Mouse (Mus musculus) urinary bladder, postnatal 10 days (tissue): ENCODE results near the gene Gimap4.
"Not testable (repeated sequence)": the region's sequence is repeated elsewhere in the genome, so short reads cannot be mapped to it uniquely, and the experiment has no call there.

Source experiments
- DNase-seq: peaks from one replicate; pipeline ENCODE4 v3.0.0; 2022; ENCODE audit warnings: low spot score

Gene Gimap4

DNA sequence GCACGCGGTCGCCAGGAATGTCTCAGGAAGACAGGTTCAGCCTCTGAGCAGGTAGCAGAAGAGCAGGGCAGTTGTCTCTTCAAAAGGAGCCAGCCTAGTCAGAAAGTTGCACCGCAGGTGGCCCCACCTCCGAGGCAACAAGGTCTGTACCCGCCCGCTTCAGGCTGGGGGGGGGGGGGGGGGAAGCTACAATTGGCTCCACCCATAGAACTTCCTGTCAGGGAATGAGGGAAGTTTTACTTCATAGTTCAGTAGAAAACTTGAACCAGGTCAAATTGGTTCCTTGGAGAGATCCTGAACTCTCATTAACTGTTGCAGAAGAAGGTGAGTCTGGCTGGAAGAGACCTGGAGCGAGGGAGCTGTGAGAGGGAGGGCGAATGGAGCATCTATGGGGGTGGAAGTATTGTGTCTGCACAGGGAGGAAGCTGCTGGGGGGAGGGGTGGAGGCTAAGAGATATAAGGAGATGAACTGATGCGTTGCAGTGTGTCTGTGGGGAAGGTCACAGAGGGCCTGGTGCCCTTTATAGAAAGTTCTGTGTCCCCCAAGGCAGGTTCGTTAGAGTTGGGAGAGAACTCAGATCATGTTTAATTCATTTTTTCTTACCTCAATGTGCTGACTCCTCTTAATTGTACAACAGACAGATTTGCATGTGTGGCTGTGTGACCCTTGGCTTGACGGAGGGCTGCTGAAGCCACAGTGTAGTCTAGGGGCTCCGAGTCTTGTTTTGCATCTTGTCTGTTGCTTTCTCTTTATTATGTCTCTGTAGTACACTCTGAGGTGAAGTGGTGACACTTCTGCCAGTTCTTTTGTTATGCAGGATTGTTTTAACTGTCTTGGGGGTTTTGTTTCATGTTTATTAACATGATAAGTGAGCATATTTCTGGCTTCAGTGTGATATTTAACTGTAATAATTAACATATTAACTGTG is 8.2 kb upstream of the Gimap4 start, which contains the start of gene Gimap9:
Gene Gimap9 (plus strand): TSS at position 199 of the 929 bp plus-strand sequence.
- no peak for DNase-seq

DNA sequence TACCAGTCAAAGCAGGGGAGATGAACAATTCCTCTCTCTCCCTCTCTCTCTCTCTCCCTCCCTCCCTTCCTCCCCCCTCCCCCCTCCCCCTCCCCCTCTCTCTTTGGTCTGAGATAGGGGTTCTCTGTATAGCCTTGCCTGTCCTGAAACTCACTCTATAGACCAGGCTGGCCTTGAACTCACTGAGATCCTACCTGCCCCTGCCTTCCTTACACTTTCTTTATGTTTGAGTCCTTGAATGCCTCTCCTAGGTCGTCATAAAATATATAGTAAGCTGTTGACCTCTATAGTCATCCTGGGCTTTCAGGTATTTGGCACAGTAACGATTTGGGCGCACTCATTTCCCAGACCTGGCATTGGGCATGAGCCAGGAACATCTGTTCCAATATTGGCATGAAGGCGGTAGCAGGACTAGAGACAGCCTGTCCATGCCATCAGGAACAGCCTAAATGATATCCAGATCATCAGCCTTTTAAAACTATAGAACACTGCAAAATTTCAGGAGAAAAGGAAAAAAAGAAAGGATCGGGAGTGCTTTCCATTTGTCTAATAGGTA is 7.4 kb upstream of the Gimap4 start:
- no peak for DNase-seq

DNA sequence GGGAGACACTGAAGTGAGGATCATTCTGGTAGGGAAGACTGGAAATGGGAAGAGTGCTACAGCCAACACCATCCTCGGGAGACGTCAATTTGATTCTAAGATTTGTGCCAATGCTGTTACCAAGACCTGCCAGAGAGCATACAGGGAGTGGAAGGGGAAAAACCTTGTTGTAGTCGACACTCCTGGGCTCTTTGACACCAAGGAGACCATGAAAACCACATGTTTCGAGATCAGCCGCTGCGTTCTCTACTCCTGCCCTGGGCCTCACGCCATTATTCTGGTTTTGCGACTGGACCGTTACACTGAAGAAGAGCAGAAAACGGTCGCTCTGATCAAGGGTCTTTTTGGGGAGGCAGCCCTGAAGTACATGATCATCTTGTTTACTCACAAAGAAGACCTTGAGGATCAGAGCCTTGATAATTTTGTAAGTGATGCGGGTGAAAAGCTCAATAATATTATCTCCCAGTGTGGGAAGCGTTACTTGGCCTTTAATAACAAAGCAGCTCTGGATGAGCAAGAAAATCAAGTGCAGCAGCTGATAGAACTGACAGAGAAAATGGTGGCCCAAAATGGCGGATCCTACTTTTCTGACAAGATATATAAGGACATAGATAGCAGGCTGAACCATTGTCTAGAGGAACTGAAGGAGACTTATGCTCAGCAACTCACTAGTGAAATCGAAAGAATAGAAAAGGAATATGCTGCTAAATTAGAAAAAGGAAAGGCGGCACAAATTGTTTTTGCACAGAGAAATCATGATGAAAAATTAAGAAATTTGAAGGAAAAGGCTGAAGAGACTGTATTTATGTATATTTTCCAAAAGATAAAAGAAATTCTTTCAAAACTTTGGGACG is 6.6 kb upstream of the Gimap4 start:
- DNase-seq, result no peak

DNA sequence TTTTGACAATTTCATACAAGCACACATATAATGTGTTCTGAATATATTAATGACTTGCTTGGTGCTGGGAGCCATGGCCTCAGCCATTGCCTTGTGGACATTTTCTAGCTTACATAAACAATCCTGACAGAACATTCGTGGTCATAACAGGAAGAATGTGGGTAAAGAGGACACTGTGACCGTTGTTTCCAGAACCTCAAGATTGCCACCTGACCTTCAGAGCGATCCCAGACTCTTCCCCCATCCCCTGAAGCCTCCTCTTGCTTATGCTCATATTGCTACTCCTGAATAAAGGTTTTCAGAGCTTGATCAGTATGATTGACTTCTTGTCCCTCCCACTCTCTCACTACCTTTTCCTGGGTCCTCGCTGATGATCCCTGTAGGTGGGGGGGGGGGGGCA is 6.0 kb upstream of the Gimap4 start:
- DNase-seq, result no peak

DNA sequence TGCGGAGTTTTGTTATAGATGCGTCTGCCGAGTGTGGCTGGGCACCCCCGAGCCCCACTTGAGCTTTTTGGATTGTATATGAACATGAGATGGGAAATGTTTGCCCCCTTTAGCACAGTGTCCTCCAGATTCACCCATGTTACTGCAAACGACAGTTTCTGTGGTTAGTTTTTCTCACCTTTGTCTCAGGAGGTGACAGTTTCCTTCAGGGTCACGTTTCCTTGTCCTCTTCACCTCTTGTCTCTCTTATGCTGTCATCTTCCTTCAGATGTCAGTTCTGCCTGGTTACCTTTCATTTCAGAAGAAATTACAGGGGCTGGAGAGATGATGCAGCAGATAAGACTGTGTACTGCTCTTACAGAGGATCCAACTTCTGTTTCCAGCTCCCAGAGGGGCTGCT is 4.6 kb upstream of the Gimap4 start:
- DNase-seq, result no peak

DNA sequence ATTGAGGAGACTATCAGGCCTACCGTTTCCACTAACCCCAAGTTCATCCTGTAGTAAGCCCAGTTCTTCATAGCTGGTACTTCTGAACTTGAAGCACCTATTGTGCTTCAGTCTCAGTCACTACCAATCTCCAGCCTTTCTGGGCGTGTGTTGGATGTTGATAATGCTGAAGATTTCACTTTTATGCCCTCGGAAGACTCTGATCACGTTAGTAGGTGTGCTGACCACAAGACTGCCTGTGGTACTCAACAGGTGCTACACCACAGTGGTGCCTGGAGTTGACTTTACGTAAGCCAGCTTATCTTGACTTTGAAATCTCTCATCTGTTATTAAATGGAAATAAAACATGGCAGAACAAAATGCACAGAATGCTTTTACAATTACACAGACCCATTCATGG is 3.9 kb upstream of the Gimap4 start:
- no peak for DNase-seq

DNA sequence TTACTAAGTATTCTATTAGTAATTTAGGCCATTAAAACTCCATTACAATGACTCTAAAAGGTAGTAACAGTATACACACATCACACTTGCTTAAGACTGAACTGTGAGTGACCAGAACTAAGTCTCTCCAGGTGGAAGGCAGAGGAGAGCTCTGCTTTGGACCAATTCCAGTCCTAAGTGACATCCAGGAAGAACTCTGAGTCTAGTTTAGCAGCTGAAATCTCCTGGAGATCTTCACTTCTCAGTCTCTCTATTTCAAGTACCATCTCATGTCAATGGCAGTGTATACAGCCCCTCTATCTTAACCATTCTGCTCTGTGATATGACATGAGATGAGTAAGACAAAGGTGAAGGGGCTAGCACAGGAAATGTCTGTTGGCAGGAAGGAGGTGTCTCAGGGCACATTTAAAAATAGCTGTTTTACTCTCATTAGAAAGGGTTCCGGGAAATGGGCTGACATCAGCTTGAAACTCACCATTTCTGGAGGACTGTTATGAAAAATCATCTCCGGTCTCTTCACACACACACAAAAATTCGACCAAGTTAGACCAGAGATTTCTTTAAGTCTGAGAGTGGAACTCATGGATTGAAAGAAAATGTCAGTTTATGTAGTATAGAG is 2.8 kb upstream of the Gimap4 start:
- no peak for DNase-seq

DNA sequence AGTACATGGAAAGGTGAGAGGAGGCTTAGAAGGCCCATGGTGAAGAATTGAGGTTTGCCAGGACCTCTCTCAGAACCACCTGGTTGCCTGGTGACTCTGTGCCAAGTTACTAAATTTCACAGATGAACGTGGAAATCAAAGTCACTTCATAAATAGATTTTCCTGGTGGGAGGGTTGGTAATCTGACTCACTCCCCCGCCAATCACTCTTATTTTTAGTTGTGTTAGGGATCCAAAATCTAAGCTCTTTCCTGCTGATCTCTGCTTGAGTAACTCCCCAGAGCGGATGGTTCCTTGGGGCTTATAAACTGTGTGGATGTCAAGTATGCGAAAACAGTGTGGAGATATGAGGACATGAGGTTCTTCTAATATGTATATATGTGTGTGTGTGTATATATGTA is 2.1 kb upstream of the Gimap4 start:
- no peak for DNase-seq

DNA sequence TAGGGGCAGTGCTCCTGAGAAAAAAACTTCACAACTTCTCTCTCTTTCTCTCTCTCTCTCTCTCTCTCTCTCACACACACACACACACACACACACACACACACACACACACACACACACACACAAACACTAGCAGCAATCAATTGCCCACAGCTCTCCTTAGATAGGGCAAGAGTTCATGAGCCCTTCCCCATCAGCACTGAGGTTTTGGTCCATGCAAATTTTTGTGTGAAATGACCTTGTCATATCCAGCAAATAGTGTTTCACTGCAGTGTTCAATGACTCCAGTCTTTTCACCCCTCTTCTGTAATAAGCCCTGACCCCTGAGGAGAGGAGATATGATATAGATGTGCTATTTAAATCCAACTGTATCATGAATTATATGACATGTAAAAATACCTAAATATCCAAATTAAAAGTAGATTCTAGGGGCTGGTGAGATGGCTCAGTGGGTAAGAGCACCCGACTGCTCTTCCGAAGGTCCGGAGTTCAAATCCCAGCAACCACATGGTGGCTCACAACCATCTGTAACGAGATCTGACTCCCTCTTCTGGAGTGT is 1.0 kb upstream of the Gimap4 start:
- DNase-seq, result not testable (repeated sequence)

DNA sequence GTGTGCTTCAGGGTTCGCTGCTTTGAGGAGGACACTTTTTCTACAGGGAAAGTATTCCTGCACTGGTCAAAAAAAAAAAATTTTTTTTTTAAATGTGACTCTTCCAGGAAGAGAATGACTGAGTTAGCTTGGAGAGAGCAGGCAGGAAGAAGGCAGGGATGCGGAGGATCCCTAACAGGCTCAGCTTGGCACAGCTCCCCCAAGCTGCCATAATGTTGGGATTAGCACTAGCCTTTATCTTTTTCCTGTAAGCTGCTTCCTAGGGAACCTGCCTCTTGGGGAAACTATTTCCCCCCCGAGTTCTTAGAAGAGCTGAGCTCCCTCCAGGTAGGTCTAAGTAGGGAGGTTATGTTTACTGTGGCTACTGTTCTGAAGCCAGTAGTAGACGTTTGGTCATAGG is 457 bp downstream of the Gimap4 start:
- DNase-seq, result no peak

DNA sequence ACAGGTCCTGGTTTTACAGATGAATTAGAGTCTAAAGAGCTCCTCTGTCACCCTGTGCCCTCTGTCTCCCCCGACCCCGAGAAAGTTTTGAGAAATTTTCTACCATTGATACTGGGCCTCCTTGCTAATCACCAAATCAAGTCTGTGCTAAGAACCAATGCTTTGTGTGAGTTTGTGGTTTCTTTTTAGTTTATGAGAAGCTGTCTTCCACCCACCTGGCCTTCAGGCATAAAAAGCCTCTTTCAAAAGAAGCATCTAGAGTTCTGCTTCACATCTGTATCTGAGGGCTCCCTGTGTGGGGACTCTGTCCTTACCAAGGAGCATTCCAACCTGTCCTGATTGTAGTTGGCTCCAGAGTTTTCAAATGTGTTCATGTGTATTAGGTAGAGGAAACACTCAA is 902 bp downstream of the Gimap4 start:
- no peak for DNase-seq

DNA sequence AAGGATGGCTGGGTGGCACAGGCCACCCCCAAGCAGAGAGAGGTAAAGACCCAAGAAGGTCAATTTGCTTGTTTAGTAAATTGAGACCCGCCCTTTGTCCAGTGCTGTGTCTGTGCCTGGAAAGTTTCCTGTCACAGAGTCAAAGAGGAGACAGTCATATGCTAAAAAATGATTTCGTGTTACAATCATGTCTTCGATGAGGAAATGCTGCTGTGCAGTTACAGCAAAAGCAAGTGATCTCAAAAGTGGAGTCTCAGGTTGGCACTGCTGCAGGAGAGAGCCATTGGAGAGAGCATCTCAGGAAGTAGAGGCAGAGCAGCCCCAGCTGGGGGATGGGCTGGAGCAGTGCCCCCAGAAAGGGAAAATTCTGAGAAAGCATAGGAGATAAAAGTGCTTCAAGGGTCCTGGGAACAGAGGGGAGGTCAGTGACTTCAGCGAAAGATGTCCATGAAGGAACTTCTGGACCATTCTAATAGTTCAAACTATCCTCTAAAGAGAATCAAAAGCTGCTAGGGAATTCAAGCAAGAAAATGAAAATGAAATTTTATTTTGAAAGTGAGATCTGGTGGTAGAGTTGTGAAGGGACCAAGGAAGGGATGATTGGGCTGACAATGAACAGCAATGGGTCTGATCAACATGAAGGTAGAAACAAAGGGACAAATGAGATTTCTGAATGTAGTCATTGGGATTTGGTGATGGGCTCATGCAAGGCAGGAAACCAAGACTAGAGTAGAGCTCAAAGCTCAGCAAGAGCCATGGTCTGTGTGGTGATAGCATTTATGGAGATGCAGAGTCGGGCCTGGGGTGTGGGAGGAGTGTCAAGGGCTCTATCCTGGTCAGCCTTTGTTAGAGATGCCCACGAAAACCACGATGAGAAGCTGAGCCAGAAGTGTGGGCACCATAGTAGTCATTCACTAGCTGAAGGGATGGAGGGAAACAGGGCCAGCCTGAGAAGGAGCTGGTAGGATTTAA is 1.6 kb downstream of the Gimap4 start:
- DNase-seq, result no peak

DNA sequence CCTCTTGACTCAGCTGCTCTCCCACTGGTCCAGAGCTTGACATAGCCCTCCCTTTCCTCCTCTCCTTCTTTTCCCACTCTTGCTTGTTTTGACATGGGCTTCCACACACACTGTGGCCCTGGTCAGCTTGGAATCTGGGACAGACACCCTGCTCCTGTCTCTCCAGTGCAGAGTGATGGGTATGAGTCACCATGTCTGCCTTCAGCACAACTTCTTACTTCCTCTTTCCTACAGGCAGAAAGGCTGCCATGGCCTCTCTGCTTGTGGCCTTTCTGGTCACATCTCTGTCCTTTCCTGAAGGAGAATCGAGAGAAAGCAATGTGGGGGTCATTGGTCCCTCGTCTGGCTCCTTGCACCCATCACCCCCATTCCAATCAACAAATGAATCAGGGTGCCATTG is 2.7 kb downstream of the Gimap4 start:
- no peak for DNase-seq

DNA sequence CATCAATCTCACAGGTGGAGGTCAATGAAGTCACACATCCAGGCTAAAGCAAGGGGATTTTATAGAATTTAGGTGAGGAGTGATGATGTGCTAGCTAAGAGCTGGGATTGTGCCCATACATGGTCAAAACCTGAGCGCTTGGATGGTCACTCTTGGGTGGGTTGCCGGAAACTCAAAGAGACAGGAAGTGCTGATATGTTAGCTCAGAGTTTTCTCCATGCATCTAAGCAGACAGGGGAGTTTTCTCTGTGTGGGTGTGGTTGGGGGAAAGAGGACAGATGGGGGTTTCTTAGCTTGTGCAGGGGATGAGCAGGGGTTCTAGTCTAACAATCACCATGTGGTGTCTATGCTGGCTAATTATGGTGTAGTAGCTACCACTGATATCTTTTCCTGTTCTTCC is 5.0 kb downstream of the Gimap4 start:
- DNase-seq, result no peak

DNA sequence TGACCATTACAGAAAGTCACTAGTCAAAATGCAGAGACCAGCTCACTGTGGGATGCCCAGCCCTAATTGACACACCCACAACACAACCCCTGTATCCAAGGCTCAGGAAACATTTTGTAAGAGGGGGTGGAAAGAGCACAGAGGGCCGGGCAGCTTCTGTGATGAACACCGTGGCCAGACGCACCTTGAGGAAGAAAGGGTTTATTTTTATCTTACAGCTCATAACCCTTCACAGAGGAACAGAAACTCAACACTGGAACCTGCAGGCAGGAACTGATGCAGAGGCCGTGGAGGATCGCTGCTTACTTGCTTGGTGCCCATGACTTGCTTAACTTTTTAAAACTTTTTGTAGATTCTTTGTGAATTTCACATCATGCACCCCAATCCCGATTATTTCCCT is 8.6 kb downstream of the Gimap4 start:
- DNase-seq, result no peak

DNA sequence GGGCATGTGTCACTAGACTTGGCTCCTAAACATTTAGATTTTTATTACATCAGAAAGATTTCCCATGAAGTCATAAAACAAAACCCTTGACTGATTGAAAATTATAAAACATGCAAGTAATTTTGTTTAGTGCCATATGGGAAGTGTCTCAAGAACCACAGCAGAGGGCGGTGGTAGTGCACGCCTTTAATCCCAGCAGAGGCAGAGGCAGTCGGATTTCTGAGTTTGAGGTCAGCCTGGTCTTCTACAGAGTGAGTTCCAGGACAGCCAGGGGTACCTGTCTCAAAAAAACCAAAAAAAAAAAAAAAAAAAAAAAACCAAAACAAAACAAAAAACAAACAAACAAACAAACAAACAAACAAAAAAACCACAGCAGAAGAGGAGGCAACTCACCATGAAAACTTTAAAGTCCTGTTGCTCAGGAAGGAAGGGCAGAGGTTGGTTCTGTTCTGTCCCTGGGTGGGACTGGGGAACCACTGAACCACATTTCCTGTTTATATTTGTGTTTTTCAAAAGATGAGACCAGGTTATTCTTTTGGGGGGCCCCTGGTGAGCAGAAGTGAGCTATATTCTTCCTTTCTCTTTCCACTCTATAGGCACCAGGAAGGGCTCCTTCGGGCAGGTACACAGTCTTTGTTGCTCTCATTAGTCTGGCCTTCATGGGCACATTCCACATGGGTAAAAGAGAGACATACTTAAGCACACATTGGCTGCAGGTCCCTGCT is 12.6 kb downstream of the Gimap4 start:
- DNase-seq, result no peak

DNA sequence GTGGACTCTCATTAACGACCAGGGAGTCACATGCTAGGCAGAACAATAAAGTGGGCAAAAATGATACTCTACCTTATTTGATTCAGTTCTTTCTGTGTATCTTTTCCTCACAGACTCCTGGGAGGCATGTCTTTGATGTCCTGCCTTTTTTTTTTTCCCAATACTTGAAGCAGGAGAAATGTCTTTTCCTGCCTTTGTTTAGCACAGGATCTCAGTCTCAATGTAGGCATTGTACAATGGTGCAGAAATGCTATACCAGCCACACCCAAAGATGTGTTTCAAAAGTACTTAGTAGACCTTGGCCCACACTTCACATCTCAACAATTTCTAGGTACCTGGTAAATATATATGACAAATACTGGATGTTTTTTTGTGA is 13.2 kb downstream of the Gimap4 start:
- DNase-seq, result no peak

DNA sequence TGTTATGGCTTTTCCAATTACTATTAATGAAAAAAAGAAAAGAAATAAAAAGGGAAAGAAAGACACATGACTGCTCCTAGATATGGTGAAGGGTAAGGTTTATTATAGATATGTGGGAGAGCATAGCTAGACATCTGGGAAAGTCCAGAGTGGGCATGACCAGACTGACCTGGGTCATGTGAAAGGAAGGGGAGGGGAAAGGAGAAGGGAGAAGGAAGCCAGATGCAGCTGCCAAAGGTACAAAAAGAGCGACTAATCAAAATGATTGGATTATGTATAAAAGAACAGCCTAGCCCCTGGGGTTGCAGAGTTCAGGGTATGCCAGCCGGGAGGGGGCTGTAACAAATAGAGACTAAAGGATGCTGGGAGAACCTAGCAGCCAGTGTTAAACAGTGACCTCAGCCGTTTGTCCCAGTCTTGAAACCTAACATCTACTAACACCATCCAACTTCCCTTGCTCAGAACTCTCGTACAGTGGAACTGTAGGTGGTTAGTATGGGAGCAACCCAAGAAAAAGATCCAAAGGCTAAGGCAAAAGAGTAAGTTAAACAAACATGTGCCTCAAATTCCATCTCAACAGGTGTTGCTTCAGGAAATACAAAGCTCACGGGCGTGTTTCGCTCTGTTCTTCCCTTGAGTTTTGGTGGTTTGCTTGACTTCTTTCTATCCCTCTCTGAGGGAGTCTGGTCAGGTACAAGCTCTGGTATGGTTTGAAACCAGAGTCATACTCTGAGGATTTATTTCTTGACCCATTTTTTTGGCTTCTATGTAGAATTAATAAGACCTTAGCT is 13.9 kb downstream of the Gimap4 start:
- no peak for DNase-seq

DNA sequence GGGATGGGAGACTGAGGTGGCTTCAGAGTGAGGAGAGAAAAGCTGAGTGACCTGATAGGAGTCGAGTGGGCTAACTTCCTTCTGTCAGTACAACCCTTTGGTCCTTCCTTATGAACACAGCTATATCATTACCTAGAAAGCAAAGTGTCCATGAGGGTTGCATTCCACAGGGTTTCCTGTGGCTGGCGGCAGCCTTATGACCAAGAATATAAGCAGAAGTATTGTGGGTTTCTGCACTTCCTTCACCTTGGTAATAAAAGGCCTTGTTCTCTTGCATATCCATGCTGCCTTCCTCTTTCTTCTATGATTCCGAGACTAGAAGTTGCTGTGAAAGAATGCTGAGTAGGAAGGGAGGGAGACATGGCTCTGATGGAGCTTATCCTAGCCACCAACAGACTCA is 14.5 kb downstream of the Gimap4 start:
- no peak for DNase-seq
